Mouse (Mus musculus) T-helper 2 cell (primary cell): ENCODE results near the gene Srrt.

ENCODE experiments used
- in situ Hi-C: fragments of 300-600 bp; cut with MboI, MseI; formaldehyde crosslinking; loops from one replicate; pipeline ENCODE4 v1.15.1; 2025; ENCODE audit warnings: high pct_unique_total_duplicates

The Srrt gene

GRCm38 (mm10) chr5:137303609-137304008 lies 3.9 kb downstream of the Srrt start:
- in situ Hi-C loops: loop anchor here (25.0 kb wide), 1 partner anchor 741 kb away; the partner anchor contains the start of gene Cux1

GRCm38 (mm10) chr5:137301253-137301652 lies 6.2 kb downstream of the Srrt start:
- in situ Hi-C loops: loop anchor here (25.0 kb wide), 1 partner anchor 739 kb away; the partner anchor contains the start of gene Cux1

DNA sequence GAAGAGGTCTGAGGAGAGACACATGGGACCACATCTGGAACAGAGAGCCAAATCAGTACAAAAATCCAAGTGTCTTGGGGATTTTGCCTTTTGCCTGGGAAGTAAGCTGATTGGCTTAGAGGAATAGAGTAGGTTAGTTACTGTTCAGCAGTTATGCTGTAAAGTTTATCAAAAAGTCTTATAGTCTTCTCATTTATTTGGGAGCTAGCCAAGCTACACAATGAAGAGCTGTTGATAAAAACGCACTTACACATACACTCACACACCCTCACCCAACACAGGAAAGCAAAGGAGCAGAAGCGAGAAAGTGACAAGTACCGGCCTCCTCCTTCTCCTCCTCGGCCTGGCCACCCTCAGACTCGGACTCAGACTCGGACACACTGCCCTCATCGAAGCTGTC lies 8.2 kb downstream of the Srrt start:
- in situ Hi-C loops: loop anchor here (10.0 kb wide), 1 partner anchor 306 kb away; the partner anchor contains the start of gene Mospd3

DNA sequence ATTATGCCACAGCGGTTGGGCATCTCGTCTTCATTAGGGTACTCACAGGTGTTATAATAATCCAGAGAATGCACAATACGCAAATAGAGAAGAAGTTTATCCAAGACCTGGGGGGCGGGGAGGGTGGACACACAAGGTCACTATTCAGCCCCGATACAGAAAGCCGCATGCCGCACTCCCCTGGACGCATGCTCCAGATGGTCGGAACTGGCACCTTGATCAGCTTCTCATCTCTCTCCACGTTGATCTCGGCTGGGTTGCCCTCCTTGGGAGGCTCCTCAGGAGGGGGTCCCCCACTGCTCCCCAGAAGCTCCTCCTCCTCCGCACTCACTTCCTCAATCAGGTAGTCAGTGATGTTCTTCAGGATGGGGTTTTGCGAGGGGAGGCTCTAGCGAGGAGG lies 10.3 kb downstream of the Srrt start:
- in situ Hi-C loops: loop anchor here (10.0 kb wide), 1 partner anchor 308 kb away; the partner anchor contains the start of gene Mospd3

DNA sequence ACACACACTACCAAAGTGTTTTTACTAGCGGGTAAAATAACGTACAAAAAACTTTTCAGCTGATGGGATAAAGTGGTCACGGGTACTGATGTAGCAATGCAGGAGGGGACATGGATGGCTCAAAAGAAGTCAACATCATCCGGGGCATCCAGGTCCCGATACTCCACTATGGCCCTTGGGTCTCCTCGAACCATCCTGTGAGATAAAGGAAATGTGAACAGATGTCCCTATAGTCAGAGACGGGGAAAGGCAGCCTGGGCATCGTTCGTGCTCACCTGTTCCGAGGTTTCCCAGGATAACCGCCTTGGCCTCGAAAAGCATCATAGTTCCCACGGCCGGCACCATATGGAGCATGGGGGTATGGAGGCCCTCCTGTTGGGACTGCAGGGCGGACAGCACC lies 11.8 kb downstream of the Srrt start:
- in situ Hi-C loops: loop anchor here (10.0 kb wide), 1 partner anchor 309 kb away; the partner anchor contains the start of gene Mospd3

DNA sequence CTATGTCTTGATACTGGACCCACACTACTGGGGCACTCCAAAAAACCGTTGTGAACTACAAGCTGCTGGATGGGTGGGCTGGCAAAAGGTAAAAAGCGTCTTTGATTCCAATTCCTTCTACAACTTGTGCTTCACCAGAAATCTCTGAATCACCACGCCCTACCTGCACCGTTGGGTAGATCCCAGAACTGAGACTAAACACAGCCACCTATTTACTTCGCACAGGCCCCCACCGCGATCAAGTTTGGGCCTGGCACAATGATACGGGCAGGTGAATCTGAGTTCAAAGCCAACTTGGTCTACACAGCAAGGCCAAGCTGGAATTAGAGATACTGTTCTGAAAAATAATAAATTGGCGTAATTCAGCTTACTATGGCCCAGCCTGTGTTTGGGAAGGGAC lies 12.2 kb downstream of the Srrt start:
- in situ Hi-C loops: loop anchor here (10.0 kb wide), 1 partner anchor 310 kb away; the partner anchor contains the start of gene Mospd3

- in situ Hi-C loops: loop anchor here (10.0 kb wide), 1 partner anchor 310 kb away; the partner anchor contains the start of gene Mospd3
These were observed 12.8 kb downstream of the Srrt start for GRCm38 (mm10) chr5:137294744-137295093.

DNA sequence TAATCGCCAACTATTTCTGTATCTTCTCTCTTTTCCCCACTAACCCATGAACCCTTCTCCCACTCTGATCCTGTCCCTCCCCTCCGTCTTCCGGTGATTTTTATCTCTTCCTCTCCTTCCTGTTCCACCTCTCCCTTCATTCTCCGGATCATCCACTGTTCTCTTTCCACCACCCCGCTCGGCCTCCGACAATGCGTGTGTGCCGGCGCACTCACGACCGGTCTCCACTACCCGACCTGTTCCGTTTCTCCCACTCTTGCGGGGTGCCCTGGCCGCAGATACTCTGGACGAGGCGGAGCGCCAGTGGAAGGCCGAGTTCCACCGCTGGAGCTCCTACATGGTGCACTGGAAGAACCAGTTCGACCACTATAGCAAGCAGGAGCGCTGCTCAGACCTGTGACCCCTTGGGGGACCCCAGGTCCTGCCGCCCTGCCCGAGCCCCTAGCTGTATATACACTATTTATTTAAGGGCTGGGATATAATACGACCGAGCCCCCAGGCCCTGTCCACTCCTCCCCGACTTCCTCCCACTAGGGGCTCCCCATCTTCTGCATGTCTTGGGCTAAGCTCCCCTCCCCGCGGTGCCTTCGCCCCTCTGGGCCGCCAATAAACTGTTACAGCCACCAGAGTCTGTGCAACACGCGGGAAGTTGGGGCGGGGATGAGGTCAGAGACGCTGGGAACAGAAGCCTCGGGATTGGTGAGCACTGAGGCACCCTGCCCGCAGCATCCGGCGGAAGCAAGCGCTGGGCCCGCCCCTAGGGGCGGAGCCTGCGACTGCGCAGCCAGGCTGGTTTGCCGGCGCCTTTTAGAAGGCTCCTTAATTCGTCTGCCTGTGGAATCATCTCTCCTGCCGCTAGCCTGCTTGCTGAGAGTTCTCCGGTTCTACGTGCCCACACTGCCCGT lies 13.4 kb downstream of the Srrt start, which contains the start of gene Ufsp1:
Ufsp1 (plus strand) TSS at position 791 of the 905 bp plus-strand sequence.
- in situ Hi-C loops: loop anchor here (10.0 kb wide), 1 partner anchor 311 kb away; the partner anchor contains the start of gene Mospd3

DNA sequence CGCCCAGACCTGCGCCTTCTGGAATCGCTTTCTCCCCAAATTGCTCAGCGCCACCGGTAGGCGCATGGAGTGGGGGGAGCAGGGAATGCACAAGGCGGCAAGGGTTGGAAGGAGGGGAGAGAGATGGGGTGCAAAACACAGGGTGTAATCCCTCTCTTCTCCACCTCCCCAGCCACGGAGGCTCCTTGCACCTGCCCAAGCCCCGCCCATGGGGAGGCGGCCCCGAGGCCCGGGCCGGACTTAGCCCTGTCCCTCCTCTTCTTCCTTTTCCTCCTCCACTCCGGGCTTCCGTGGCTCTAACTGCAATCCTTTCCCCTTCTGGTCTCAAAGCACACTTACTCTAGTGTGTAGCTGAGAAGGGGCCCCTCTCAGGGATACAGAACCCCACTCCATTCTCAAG lies 14.2 kb downstream of the Srrt start:
- in situ Hi-C loops: loop anchor here (10.0 kb wide), 1 partner anchor 312 kb away; the partner anchor contains the start of gene Mospd3

- in situ Hi-C loops: loop anchor here (10.0 kb wide), 1 partner anchor 313 kb away; the partner anchor contains the start of gene Mospd3
These were observed 16.0 kb downstream of the Srrt start for GRCm38 (mm10) chr5:137291381-137291926.

- in situ Hi-C loops: loop anchor here (10.0 kb wide), 1 partner anchor 314 kb away; the partner anchor contains the start of gene Mospd3
These were observed 16.8 kb downstream of the Srrt start for GRCm38 (mm10) chr5:137290677-137291076.

GRCm38 (mm10) chr5:137289591-137290365 lies 17.7 kb downstream of the Srrt start:
- in situ Hi-C loops: loop anchor here (5.0 to 10.0 kb wide), 2 partner anchors 257 to 315 kb away; partner anchors contain the start of gene Mospd3

DNA sequence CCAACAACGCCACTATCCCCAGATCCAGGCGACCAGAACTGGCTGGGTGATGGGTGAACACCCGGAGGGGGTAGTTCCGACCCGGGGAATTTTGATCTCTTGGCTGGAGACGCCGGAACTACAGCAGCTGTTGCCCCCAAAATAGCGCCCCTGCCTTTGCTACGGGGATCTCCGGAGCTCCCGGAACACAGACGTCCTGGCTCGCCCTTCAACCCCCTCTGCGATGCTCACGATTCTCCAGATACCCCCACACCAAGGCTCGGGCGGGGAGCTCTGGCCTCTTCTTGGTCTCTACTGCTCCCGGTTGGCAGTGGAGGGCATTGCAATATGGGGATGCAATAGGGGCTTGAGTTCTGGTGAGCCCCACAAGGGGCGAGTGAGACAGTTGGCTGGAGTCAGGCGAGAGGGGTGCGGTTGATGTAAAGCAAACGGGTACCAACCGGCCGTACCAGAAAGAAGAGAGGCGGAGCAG lies 18.4 kb downstream of the Srrt start:
- in situ Hi-C loops: loop anchor here (5.0 kb wide), 1 partner anchor 257 kb away; no protein-coding TSS in a partner anchor

GRCm38 (mm10) chr5:137287953-137288743 lies 19.3 kb downstream of the Srrt start:
- in situ Hi-C loops: loop anchor here (5.0 kb wide), 1 partner anchor 256 kb away; no protein-coding TSS in a partner anchor

GRCm38 (mm10) chr5:137287032-137287952 lies 20.2 kb downstream of the Srrt start, which contains the start of gene Ache:
Ache (plus strand) TSS chr5:137287519.
- in situ Hi-C loops: loop anchor here (5.0 kb wide), 1 partner anchor 255 kb away; no protein-coding TSS in a partner anchor

GRCm38 (mm10) chr5:137286655-137287031 lies 20.8 kb downstream of the Srrt start:
- in situ Hi-C loops: loop anchor here (5.0 kb wide), 1 partner anchor 254 kb away; no protein-coding TSS in a partner anchor

GRCm38 (mm10) chr5:137285986-137286385 lies 21.5 kb downstream of the Srrt start:
- in situ Hi-C loops: loop anchor here (5.0 kb wide), 1 partner anchor 254 kb away; no protein-coding TSS in a partner anchor

DNA sequence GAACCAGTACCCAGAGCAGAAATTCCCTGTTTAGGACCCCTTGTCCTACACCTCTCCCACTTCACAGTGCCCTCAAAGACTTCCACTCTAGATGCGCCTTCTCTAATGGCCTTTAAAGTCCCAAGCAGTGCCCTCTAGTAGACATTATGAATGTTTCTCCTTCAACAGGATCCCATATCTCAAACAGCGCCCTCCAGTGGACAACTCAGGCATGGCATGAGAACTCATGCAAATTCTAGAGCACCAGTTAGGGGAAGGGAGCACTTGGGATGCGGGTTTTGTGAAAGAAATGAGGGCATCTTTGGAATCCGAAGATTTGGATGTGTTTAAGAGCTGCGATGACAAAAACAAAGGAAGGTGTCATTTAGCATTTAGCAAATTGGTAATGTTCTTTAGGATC lies 22.4 kb downstream of the Srrt start:
- in situ Hi-C loops: loop anchor here (5.0 kb wide), 1 partner anchor 253 kb away; no protein-coding TSS in a partner anchor

- in situ Hi-C loops: loop anchor here (5.0 kb wide), 1 partner anchor 127 kb away; no protein-coding TSS in a partner anchor
These were observed 23.1 kb downstream of the Srrt start for GRCm38 (mm10) chr5:137284411-137284810.
